Mouse (Mus musculus) megakaryocyte, embryonic 14.5 days (primary cell): ENCODE results near the gene Fcgr2b.

Experiments used
- FLI1 ChIP-seq: IDR thresholded peaks from 2 replicates; pipeline ENCODE4 v1.6.1; 2012; ENCODE audit warnings: low read length, inconsistent platforms, mixed read lengths
- GATA1 ChIP-seq: IDR thresholded peaks from 3 replicates; pipeline ENCODE4 v1.6.1; 2012; ENCODE audit warnings: mixed read lengths, low read length, inconsistent platforms, borderline replicate concordance

GRCm38 (mm10) chr1:170968576-170968975 is 7.8 kb downstream of the Fcgr2b start:
- TF ChIP-seq GATA1 (no peak), FLI1 (no peak)
